Mouse (Mus musculus) testis, adult 2 months (tissue): ENCODE results near the gene Olfr958.

Source experiments
- CTCF ChIP-seq: fragments of 200-500 bp; IDR thresholded peaks from 2 replicates; pipeline ENCODE4 v1.5.1; 2012; ENCODE audit warnings: low read depth, mild to moderate bottlenecking, inconsistent platforms, low read length, moderate library complexity; ENCODE audit not compliant: control insufficient read depth, insufficient read depth, insufficient replicate concordance
- POLR2A ChIP-seq: fragments of 200-500 bp; IDR thresholded peaks from 2 replicates; pipeline ENCODE4 v1.6.1; 2012; ENCODE audit warnings: low read depth, mild to moderate bottlenecking, inconsistent platforms, low read length, moderate library complexity; ENCODE audit not compliant: control insufficient read depth

DNA sequence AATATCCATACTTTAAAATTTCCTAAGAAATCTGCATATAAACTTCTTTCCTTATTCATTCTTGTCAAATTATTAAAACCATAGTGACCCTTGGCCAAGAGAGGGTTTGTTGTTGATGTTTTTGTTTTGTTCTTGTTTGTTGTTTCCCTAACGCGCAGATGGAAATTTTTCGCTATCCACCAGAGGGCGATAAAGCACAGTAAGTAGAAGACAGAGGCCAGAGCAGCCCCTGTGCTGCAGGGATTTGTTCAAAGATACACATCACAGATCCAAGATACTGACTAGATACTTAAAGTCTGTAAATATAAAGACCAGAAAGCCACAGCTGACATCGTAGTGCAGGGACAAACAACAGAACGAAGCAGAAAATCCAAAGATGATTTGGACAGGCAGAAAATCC lies 44.9 kb downstream of the Olfr958 start:
- no peak for TF ChIP-seq CTCF
- TF ChIP-seq POLR2A = no peak
